Mouse (Mus musculus): ENCODE measurements at regions not wholly inside any gene's neighbourhood (a gene's known extent, or its start where the extent isn't known, plus 50 kb on each side); places are given as distances from the start of the nearest gene placed in this dataset.

- Histone ChIP-seq H3K4me3 (ENCODE audit: control insufficient read depth in 1 of 2, insufficient read depth in 1 of 2, low read depth in 1 of 2, low read length in 2 of 2) (no peak overlapping the region), H3K27ac (replicated peaks in 1 of 2; ENCODE audit: control insufficient read depth in 1 of 2, insufficient read depth in 1 of 2, low read depth in 2 of 2, low read length in 2 of 2) (no peak overlapping the region), H3K27me3 (ENCODE audit: control insufficient read depth, insufficient read depth, low read length) (no peaks in the 10 kb centered on the region), H3K4me1 (ENCODE audit: control insufficient read depth in 2 of 2, insufficient read depth in 2 of 2, low read length in 2 of 2) (no peaks in the 10 kb centered on the region), H3K4me2 (ENCODE audit: low read length) (no peak overlapping the region), H3K9me3 (ENCODE audit: control insufficient read depth, low read length) (no peaks in the 10 kb centered on the region), H3K36me3 (ENCODE audit: control insufficient read depth, insufficient read depth, low read length) (no peaks in the 10 kb centered on the region), H3K9ac (ENCODE audit: low read length) (no peak overlapping the region)
- 83% methylated on average over 3 of the region's 3 CpGs for WGBS
- no peak for ATAC-seq (ENCODE audit: insufficient number of reproducible peaks, insufficient read depth, low FRiP score, low read depth)
These were observed 70.8 kb downstream of the Mat2b start for GRCm38 (mm10) chr11:40624126-40624778.

GRCm38 (mm10) chr11:40620036-40620435 lies 75.0 kb downstream of the Mat2b start:
- 77% methylated on average over 7 of the region's 7 CpGs for WGBS

DNA sequence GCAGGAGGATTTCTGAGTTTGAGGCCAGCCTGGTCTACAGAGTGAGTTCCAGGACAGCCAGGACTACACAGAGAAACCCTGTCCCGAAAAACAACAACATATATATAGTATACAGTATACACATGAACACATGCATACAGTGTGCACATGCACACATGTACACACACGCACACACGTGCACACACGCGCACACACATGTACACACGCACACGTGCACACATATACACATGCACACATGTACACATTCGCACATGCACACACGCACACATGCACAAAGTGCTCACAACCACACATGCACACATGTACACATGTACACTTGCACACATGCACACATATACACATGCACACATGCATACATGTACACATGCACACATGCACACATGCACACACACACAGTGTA lies 92.0 kb downstream of the Mat2b start:
- 90% methylated on average over 9 of the region's 9 CpGs for whole genome bisulfite sequencing
- H3K9ac ChIP-seq (ENCODE audit: low read length) = no peak overlapping the region
- no peak overlapping the region for H3K4me2 ChIP-seq (ENCODE audit: low read length)
- no peaks in the 10 kb centered on the region for H3K9me3 ChIP-seq (ENCODE audit: control insufficient read depth, low read length)
- H3K27me3 ChIP-seq (ENCODE audit: control insufficient read depth, insufficient read depth, low read length) = no peaks in the 10 kb centered on the region
- ATAC-seq (ENCODE audit: insufficient number of reproducible peaks, insufficient read depth, low FRiP score, low read depth) = no peak
- H3K4me3 ChIP-seq (ENCODE audit: control insufficient read depth in 1 of 2, insufficient read depth in 1 of 2, low read depth in 1 of 2, low read length in 2 of 2) = no peak overlapping the region
- H3K4me1 ChIP-seq (ENCODE audit: control insufficient read depth in 2 of 2, insufficient read depth in 2 of 2, low read length in 2 of 2) = no peaks in the 10 kb centered on the region; a peak in 2 of 4 replicates
- no peak overlapping the region for H3K27ac ChIP-seq (replicated peaks in 1 of 2; ENCODE audit: control insufficient read depth in 1 of 2, insufficient read depth in 1 of 2, low read depth in 2 of 2, low read length in 2 of 2)
- H3K36me3 ChIP-seq (ENCODE audit: control insufficient read depth, insufficient read depth, low read length) = no peaks in the 10 kb centered on the region

More at GRCm38 (mm10) chr11:40620036-40620435, 75.0 kb downstream of the Mat2b start:
- H3K9me3 ChIP-seq (ENCODE audit: control insufficient read depth, low read length) = no peaks in the 10 kb centered on the region
- no peak for ATAC-seq (ENCODE audit: insufficient number of reproducible peaks, insufficient read depth, low FRiP score, low read depth)
- no peak overlapping the region for H3K4me3 ChIP-seq (ENCODE audit: control insufficient read depth in 1 of 2, insufficient read depth in 1 of 2, low read depth in 1 of 2, low read length in 2 of 2)
- no peaks in the 10 kb centered on the region for H3K27me3 ChIP-seq (ENCODE audit: control insufficient read depth, insufficient read depth, low read length)
- no peaks in the 10 kb centered on the region for H3K36me3 ChIP-seq (ENCODE audit: control insufficient read depth, insufficient read depth, low read length)
- no peak overlapping the region for H3K27ac ChIP-seq (replicated peaks in 1 of 2; ENCODE audit: control insufficient read depth in 1 of 2, insufficient read depth in 1 of 2, low read depth in 2 of 2, low read length in 2 of 2)
- no peak overlapping the region for H3K4me2 ChIP-seq (ENCODE audit: low read length)
- no peaks in the 10 kb centered on the region for H3K4me1 ChIP-seq (ENCODE audit: control insufficient read depth in 2 of 2, insufficient read depth in 2 of 2, low read length in 2 of 2)
- no peak overlapping the region for H3K9ac ChIP-seq (ENCODE audit: low read length)

GRCm38 (mm10) chr11:40601572-40601909 lies 93.5 kb downstream of the Mat2b start:
- no peak for ATAC-seq (ENCODE audit: insufficient number of reproducible peaks, insufficient read depth, low FRiP score, low read depth)
- Histone ChIP-seq H3K27ac (replicated peaks in 1 of 2; ENCODE audit: control insufficient read depth in 1 of 2, insufficient read depth in 1 of 2, low read depth in 2 of 2, low read length in 2 of 2) (no peak overlapping the region), H3K9me3 (ENCODE audit: control insufficient read depth, low read length) (no peaks in the 10 kb centered on the region), H3K36me3 (ENCODE audit: control insufficient read depth, insufficient read depth, low read length) (no peaks in the 10 kb centered on the region), H3K27me3 (ENCODE audit: control insufficient read depth, insufficient read depth, low read length) (no peaks in the 10 kb centered on the region), H3K4me1 (ENCODE audit: control insufficient read depth in 2 of 2, insufficient read depth in 2 of 2, low read length in 2 of 2) (no peaks in the 10 kb centered on the region; a peak in 2 of 4 replicates), H3K4me3 (ENCODE audit: control insufficient read depth in 1 of 2, insufficient read depth in 1 of 2, low read depth in 1 of 2, low read length in 2 of 2) (no peak overlapping the region), H3K4me2 (ENCODE audit: low read length) (no peak overlapping the region), H3K9ac (ENCODE audit: low read length) (no peak overlapping the region)
- WGBS = 2% methylated on average over 1 of the region's 1 CpGs

DNA sequence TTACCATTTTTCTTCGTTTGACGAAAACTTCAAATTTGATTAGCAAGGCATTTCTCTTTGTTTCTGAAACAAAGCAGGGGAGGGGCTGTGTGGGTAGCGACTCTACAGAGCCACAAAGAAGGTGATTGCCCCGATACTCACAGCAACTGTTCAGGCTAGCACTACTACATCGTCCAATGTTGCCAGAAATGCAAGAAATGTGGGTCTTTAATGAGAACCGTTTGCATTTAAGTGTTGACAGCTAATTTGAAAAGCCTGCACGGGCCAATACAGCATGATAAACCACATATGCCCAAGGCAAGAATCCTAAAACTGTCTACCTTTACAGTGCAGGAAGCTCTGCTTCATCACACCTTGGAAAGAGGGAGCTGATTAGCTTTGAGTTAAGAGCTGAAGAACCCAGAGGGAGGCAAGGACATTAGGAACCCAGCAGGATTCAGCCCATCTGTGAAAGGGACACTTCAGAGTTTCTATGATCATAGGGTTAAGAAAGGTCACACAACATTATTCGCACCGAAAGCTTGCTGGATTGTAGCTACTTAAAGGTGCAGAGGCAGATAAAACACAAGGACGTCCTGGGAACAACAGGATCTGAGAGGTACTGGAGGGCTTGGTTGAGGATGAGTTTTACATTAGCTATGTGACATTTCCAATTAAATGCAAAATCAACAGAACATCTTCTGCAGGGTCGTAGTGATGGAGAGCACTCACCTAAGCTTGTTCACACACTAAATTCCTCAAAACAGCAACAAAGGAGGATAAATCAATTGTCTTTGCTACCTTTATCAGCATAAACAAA lies 94.0 kb downstream of the Mat2b start:
- WGBS = 12% methylated on average over 11 of the region's 11 CpGs
- H3K4me3 ChIP-seq (ENCODE audit: control insufficient read depth in 1 of 2, insufficient read depth in 1 of 2, low read depth in 1 of 2, low read length in 2 of 2) = no peak overlapping the region
- H3K9me3 ChIP-seq (ENCODE audit: control insufficient read depth, low read length) = no peaks in the 10 kb centered on the region
- ATAC-seq (ENCODE audit: insufficient number of reproducible peaks, insufficient read depth, low FRiP score, low read depth) = no peak
- no peaks in the 10 kb centered on the region for H3K36me3 ChIP-seq (ENCODE audit: control insufficient read depth, insufficient read depth, low read length)
- no peak overlapping the region for H3K4me2 ChIP-seq (ENCODE audit: low read length)
- no peak overlapping the region for H3K27ac ChIP-seq (replicated peaks in 1 of 2; ENCODE audit: control insufficient read depth in 1 of 2, insufficient read depth in 1 of 2, low read depth in 2 of 2, low read length in 2 of 2)
- H3K4me1 ChIP-seq (ENCODE audit: control insufficient read depth in 2 of 2, insufficient read depth in 2 of 2, low read length in 2 of 2) = no peaks in the 10 kb centered on the region; a peak in 2 of 4 replicates
- H3K9ac ChIP-seq (ENCODE audit: low read length) = no peak overlapping the region
- H3K27me3 ChIP-seq (ENCODE audit: control insufficient read depth, insufficient read depth, low read length) = no peaks in the 10 kb centered on the region

DNA sequence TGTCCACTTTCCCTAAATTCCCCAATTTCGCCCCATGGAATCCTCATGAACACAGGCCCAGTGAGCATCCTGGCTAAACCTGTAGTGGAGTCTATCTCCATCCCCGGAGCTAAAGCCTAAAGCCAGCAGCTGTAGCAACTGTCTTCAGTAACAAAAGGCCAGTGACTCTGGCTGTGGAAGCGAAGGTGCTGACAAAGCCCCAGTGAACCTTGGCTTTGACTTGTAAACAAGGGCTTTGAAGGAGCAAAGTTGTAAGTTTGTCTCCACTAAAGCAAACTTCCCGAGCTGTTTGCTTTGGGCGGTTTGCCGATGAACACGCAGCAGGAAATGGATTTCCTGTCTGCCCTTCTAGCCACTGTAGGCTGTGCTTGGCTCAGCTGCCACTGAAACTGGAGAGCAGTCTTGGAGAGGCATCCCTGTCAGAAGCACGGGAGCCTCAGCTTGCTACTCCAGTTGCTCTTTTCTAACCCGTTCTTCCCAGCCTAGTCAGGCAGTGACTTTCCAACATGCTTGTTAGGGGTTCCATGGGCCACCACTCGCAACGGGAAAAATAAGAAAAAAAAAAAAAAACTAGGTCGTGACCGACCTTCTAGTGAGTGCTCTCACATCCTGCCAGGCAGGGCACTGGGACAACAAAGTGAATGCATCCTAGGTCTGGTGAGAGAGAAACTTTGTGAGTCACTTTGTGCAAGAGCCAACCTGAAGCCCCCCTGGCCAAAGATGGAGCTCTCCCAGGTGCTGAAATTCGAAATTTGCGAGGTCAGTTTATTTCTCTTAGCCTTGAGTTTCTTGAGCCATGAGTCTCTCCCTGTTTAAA lies 94.8 kb downstream of the Mat2b start:
- Histone ChIP-seq H3K27ac (replicated peaks in 1 of 2; ENCODE audit: control insufficient read depth in 1 of 2, insufficient read depth in 1 of 2, low read depth in 2 of 2, low read length in 2 of 2) (no peak overlapping the region), H3K9me3 (ENCODE audit: control insufficient read depth, low read length) (no peaks in the 10 kb centered on the region), H3K36me3 (ENCODE audit: control insufficient read depth, insufficient read depth, low read length) (no peaks in the 10 kb centered on the region), H3K4me3 (ENCODE audit: control insufficient read depth in 1 of 2, insufficient read depth in 1 of 2, low read depth in 1 of 2, low read length in 2 of 2) (no peak overlapping the region), H3K9ac (ENCODE audit: low read length) (no peak overlapping the region), H3K27me3 (ENCODE audit: control insufficient read depth, insufficient read depth, low read length) (no peaks in the 10 kb centered on the region), H3K4me1 (ENCODE audit: control insufficient read depth in 2 of 2, insufficient read depth in 2 of 2, low read length in 2 of 2) (no peaks in the 10 kb centered on the region; a peak in 2 of 4 replicates), H3K4me2 (ENCODE audit: low read length) (peak overlapping the region; percentile 31)
- WGBS = 5% methylated on average over 15 of the region's 15 CpGs
- no peak for ATAC-seq (ENCODE audit: insufficient number of reproducible peaks, insufficient read depth, low FRiP score, low read depth)

- ATAC-seq (ENCODE audit: insufficient number of reproducible peaks, insufficient read depth, low FRiP score, low read depth) = no peak
- H3K4me3 ChIP-seq (ENCODE audit: control insufficient read depth in 1 of 2, insufficient read depth in 1 of 2, low read depth in 1 of 2, low read length in 2 of 2) = no peak overlapping the region
- H3K9me3 ChIP-seq (ENCODE audit: control insufficient read depth, low read length) = no peaks in the 10 kb centered on the region
- no peak overlapping the region for H3K4me2 ChIP-seq (ENCODE audit: low read length)
- 54% methylated on average over 3 of the region's 3 CpGs for WGBS
- no peaks in the 10 kb centered on the region for H3K27me3 ChIP-seq (ENCODE audit: control insufficient read depth, insufficient read depth, low read length)
- no peak overlapping the region for H3K27ac ChIP-seq (replicated peaks in 1 of 2; ENCODE audit: control insufficient read depth in 1 of 2, insufficient read depth in 1 of 2, low read depth in 2 of 2, low read length in 2 of 2)
- no peaks in the 10 kb centered on the region; a peak in 2 of 4 replicates for H3K4me1 ChIP-seq (ENCODE audit: control insufficient read depth in 2 of 2, insufficient read depth in 2 of 2, low read length in 2 of 2)
- H3K9ac ChIP-seq (ENCODE audit: low read length) = no peak overlapping the region
- no peaks in the 10 kb centered on the region for H3K36me3 ChIP-seq (ENCODE audit: control insufficient read depth, insufficient read depth, low read length)
These were observed 98.7 kb downstream of the Mat2b start for GRCm38 (mm10) chr11:40596347-40596746.
